Mouse (Mus musculus) midbrain, embryonic 10.5 days (tissue): ENCODE measurements at regions not wholly inside any gene's neighbourhood (a gene's known extent, or its start where the extent isn't known, plus 50 kb on each side); places are given as distances from the start of the nearest gene placed in this dataset.

ENCODE experiments used
- DNase-seq: peaks from one replicate; pipeline ENCODE4 v3.0.0-alpha.2; 2017; ENCODE audit warnings: low spot score
- H3K27ac ChIP-seq: fragments of 300-500 bp; sonication (generic); replicated peaks from 2 replicates; pipeline ENCODE4 v1.5.1; 2016; ENCODE audit warnings: mild to moderate bottlenecking
- H3K27me3 ChIP-seq: fragments of 300-500 bp; sonication (generic); 2 replicates; pipeline ENCODE4 v1.6.1; 2016; ENCODE audit warnings: low read depth, mild to moderate bottlenecking; ENCODE audit not compliant: poor library complexity, severe bottlenecking
- H3K36me3 ChIP-seq: fragments of 300-500 bp; sonication (generic); 2 replicates; pipeline ENCODE4 v1.6.1; 2016; ENCODE audit warnings: mild to moderate bottlenecking, moderate library complexity
- H3K4me1 ChIP-seq: fragments of 300-500 bp; sonication (generic); 2 replicates; pipeline ENCODE4 v1.6.1; 2016
- H3K4me3 ChIP-seq: fragments of 300-500 bp; sonication (generic); 2 replicates; pipeline ENCODE4 v1.5.1; 2016; ENCODE audit warnings: mild to moderate bottlenecking, moderate library complexity
- H3K9me3 ChIP-seq: fragments of 300-500 bp; sonication (generic); replicated peaks from 2 replicates; pipeline ENCODE4 v1.6.1; 2016; ENCODE audit warnings: mild to moderate bottlenecking
- WGBS: fragments of 180-500 bp; shearing (Covaris S2); methylation state at CpG from one replicate; pipeline ENCODE4 v1.1.7; 2016; 5-methylcytosine and 5-hydroxymethylcytosine counted together

DNA sequence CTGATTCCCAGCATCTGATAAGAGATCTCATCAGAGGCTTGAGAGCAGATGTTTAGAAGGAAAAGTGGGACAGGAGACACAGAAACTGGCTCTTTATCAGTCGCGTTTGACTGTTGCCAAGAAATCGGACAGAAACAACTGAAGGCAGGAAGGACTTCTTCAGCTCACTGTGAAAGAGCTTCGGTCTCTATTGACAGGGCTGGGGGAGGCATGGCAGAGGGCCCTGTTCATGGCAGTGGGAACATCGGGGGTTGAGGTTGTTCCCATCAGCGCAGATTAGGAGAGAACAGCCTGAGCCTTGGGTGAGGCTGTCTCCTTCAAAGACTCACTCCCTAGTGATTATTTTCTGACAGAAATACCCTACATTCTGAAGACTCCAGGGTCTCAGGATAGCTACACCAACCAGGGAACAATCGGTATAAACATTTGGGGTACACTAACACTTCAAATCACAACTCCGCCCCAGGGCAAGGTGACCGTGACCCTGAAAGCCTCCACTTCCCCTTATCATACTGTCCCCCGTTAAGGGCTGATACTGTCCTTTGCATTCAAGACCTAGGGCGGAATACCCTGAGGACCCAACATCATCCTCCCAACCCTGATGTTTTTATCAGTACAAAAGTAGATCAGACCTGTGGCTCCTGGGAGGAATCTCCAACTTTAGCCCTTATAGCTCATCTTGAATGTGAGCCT is 144.8 kb upstream of the Eci2 start:
- WGBS = 88% methylated on average over 11 of the region's 11 CpGs

DNA sequence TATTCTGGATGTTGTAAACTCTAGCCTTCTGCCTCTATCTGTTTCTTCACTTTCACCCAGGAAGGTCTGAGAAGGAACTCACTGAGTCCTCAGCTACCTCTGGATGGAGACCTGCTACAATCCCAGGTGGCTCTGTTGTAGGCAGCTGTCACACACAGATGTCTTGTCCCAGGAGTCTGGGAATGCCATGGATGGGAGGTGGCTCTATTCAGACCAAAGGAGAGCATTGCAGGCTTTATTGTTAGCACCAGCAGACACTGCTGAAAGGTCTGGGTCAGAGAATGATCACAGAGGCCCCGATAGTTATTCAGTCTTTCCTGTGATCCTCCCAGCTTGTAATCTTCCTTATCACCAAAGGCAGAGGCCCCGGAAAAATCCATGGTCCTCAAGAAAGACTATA is 146.6 kb upstream of the Eci2 start:
- WGBS = 24% methylated on average over 2 of the region's 2 CpGs

More for the DNA sequence above, 144.8 kb upstream of the Eci2 start:
- Histone ChIP-seq H3K4me1 (peaks cover 13% of the 10 kb centered on the region), H3K36me3 (no peaks in the 10 kb centered on the region), H3K27ac (no peak overlapping the region), H3K4me3 (no peak overlapping the region), H3K27me3 (no peaks in the 10 kb centered on the region), H3K9me3 (no peaks in the 10 kb centered on the region)
- DNase-seq = no peak

DNA sequence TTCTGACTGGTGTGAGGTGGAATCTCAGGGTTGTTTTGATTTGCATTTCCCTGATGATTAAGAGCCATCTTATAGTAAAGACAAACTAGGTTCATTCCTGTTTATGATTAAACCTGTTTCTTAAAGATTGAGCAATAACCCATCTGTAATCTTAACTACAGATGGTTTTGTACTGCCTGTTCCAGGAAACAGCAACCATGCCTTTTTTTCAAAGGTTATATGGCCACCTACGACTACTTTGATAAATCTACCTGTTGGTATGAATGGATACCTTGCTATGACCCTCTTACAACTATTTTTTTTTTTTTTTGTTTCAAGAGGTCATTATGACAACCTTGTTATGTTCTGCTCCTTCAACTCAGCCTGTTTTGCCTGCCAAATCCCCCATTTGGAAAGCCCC is 148.7 kb upstream of the Eci2 start:
- no peak overlapping the region for H3K27ac ChIP-seq
- no peaks in the 10 kb centered on the region for H3K9me3 ChIP-seq
- H3K36me3 ChIP-seq = no peaks in the 10 kb centered on the region
- H3K27me3 ChIP-seq = no peaks in the 10 kb centered on the region
- DNase-seq = no peak
- H3K4me1 ChIP-seq = peaks cover 13% of the 10 kb centered on the region
- H3K4me3 ChIP-seq = no peak overlapping the region
- WGBS = 88% methylated on average over 1 of the region's 1 CpGs

More for the DNA sequence above, 146.6 kb upstream of the Eci2 start:
- Histone ChIP-seq H3K27me3 (no peaks in the 10 kb centered on the region), H3K4me1 (peaks cover 13% of the 10 kb centered on the region), H3K9me3 (no peaks in the 10 kb centered on the region), H3K36me3 (no peaks in the 10 kb centered on the region), H3K27ac (no peak overlapping the region), H3K4me3 (no peak overlapping the region)
- DNase-seq = no peak

DNA sequence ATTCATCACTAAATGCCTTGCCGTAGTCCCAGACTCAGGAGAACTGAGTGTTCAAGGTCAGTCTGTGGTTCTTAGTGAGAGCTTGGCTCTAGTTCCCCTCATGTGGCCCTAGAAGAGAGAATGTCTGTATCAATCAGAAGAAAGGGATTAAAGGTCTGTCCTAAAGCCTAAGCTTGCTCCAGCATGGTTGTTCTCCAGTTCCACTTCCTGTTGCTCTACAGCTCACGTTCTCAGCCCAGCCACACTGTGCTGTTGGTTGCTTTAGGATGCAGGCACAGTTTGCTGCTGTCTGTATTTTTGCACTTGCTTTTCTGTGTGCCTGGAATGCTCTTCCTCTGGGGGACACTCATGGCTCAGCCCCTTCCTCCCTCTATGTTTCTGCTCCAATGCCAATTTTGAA is 150.4 kb upstream of the Eci2 start:
- H3K27me3 ChIP-seq = no peaks in the 10 kb centered on the region
- H3K27ac ChIP-seq = no peak overlapping the region
- no peak for DNase-seq
- H3K4me3 ChIP-seq = no peak overlapping the region
- H3K4me1 ChIP-seq = peaks cover 13% of the 10 kb centered on the region
- WGBS = 69% methylated on average over 2 of the region's 2 CpGs
- no peaks in the 10 kb centered on the region for H3K36me3 ChIP-seq
- H3K9me3 ChIP-seq = no peaks in the 10 kb centered on the region

DNA sequence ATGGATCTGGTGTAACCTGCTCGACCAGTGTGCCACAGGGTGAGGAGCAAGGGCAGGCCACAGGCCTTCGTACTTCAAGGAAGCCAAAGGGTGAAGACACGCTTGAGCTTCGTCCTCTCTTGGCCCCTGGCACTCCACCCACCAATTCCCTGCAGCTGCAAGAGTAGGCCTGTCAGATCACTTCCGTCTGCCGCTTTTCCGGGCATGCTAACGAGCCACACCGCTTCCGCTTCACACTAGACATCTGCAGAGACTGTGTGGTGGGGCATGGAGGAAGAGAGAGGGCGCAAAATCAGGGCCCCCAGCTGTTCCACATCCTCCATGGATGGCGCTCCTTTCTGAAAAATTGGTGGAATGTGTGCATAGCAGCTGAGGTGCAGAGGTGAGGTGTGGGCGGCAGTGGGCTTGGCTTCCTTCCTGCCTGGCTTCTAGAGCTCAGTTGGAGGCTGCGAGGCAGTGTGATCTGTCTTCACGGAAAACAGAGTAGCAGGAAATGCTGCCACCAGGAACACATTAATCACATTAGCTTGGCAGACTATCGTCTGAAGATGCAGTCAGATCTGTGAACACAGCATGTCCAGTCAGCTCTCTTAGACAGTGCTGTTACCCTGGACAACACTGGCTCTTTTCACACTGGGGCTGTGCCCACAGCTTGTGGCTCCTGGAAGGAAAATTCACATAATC is 162.3 kb upstream of the Eci2 start:
- no peaks in the 10 kb centered on the region for H3K36me3 ChIP-seq
- H3K4me1 ChIP-seq = peaks cover 10% of the 10 kb centered on the region
- no peaks in the 10 kb centered on the region for H3K9me3 ChIP-seq
- DNase-seq = peak; percentile 27
- 67% methylated on average over 16 of the region's 16 CpGs for WGBS
- no peaks in the 10 kb centered on the region for H3K27me3 ChIP-seq
- H3K4me3 ChIP-seq = no peak overlapping the region
- H3K27ac ChIP-seq = peak overlapping the region; percentile 20; the same call in 1 of the 2 replicates

DNA sequence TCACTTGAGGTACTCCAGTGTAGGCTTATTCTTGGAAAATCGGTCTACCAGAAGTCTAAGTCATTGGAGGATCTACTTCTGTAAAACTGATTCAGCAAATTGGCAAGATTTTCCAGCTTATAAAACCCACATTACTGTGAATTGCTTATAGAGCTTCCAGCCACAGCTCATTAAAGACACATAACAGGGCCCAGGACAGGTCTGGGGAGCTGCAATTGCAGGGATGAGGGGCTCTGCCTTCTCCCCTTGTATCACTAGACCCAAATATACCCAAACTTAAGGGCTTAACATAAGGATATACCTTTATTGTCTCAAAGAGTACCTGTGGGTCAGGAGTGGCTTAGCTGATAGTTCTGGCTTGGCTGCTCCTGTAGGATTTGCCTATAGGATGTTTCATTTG is 175.2 kb upstream of the Eci2 start:
- Histone ChIP-seq H3K9me3 (no peaks in the 10 kb centered on the region), H3K4me1 (no peaks in the 10 kb centered on the region), H3K27ac (no peak overlapping the region), H3K36me3 (no peaks in the 10 kb centered on the region), H3K27me3 (no peaks in the 10 kb centered on the region), H3K4me3 (no peak overlapping the region)
- 88% methylated on average over 1 of the region's 1 CpGs for WGBS
- DNase-seq = no peak

DNA sequence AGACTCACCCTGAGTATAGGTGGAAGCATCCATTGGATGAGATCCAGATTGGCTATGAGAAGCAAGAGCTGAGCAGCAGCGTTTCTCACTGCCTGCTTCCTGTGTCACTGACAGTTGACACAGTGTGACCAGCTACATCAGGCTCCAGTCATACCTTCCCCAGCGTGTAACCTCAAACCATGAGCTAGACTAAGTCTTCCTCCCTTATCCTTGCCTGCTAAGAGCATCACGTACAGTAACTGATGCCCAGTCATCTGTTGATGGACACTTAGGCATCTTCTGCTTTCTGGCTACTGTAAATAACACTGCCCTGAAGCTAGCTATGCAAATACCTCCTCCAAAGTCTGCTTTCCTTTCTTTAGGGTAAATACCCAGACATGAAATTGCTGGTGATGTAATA is 181.4 kb upstream of the Eci2 start:
- 80% methylated on average over 3 of the region's 3 CpGs for WGBS

DNA sequence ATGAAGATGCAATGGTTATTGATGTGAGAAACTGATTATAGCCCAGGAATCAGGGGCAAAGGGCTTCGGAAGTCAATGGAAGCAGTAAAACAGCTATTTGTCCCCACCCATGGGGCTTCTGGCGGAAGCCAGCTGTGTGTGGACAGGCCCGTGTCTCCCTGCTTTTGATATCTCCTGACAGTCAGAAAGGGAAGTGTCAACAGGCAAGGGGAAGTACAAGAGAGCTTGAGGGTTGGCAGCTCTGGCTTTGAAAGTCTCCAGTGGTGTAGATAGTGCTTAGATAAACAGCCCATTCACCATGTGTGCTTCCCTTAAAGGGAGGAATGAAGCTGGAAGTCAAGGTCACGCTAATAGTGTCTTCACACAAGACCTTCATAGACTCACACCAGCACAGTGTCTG is 182.7 kb upstream of the Eci2 start:
- no peaks in the 10 kb centered on the region for H3K36me3 ChIP-seq
- 84% methylated on average over 4 of the region's 4 CpGs for WGBS
- DNase-seq = no peak

More for the DNA sequence above, 181.4 kb upstream of the Eci2 start:
- Histone ChIP-seq H3K4me1 (no peaks in the 10 kb centered on the region), H3K36me3 (no peaks in the 10 kb centered on the region), H3K27me3 (no peaks in the 10 kb centered on the region), H3K27ac (no peak overlapping the region), H3K9me3 (no peaks in the 10 kb centered on the region), H3K4me3 (no peak overlapping the region)
- DNase-seq = no peak

DNA sequence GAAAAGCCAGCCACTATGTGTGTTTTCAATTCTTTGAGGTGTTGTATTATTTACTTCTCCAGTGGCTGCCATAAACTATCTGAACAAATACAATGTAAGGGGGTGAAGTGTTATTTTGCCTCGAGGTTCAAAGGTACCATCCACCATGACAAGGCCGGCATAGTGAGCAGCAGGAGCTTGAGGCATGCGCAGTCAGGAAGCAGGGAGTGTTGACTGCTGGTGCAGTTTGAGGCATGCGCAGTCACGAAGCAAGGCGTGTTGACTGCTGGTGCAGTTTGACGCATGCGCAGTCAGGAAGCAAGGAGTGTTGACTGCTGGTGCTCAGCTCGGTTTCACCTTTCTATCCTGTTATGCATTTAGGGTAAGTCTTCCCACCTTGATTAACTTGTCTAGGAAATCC is 184.9 kb upstream of the Eci2 start:
- WGBS = 93% methylated on average over 9 of the region's 9 CpGs

More for the DNA sequence above, 182.7 kb upstream of the Eci2 start:
- Histone ChIP-seq H3K9me3 (no peaks in the 10 kb centered on the region), H3K4me3 (no peak overlapping the region), H3K4me1 (no peaks in the 10 kb centered on the region), H3K27ac (no peak overlapping the region), H3K27me3 (no peaks in the 10 kb centered on the region)

DNA sequence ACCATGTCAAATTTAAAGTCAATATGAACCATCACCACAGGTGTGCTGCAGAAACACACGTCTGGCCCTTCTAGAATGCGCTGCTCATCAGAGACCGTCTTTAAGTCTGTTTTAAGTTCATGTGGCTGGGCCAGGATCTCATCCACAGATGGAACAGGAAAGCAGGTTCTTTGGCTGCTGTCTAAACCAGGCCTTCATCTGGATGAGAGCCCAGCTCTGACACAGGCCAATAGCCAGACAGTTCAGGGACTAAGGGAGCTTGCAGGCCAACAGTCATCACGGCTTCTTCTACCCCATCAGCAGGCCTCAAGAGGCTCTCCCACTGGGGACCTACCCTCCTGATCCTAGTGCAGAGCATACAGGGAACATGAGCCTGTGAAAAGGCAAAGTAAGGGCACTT is 185.4 kb upstream of the Eci2 start:
- Histone ChIP-seq H3K36me3 (no peaks in the 10 kb centered on the region), H3K4me3 (no peak overlapping the region), H3K27ac (no peak overlapping the region), H3K9me3 (no peaks in the 10 kb centered on the region), H3K27me3 (no peaks in the 10 kb centered on the region), H3K4me1 (no peaks in the 10 kb centered on the region)
- DNase-seq = no peak
- WGBS = 89% methylated on average over 4 of the region's 4 CpGs

More for the DNA sequence above, 184.9 kb upstream of the Eci2 start:
- no peak overlapping the region for H3K27ac ChIP-seq
- no peaks in the 10 kb centered on the region for H3K27me3 ChIP-seq
- DNase-seq = no peak
- no peaks in the 10 kb centered on the region for H3K9me3 ChIP-seq
- no peaks in the 10 kb centered on the region for H3K36me3 ChIP-seq
- no peaks in the 10 kb centered on the region for H3K4me1 ChIP-seq
- no peak overlapping the region for H3K4me3 ChIP-seq

DNA sequence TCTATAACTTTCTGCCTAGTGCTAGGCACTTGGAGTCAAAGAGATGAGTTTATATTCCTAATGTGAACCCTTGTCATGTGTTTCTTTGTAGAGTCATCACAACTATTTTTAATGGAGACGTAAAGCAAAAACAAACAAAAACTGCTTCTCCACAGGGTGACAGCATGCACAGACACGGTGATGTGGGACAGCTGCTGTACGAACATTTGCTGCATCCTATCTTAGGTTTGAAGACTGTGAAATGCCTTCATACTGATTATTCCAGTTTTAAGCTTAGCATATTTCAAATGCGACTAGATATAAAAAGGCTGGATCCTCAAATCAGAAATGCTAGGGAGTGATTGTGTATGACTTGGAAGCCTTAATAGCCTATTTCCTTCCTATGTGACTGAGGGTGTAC is 187.3 kb upstream of the Eci2 start:
- no peak overlapping the region for H3K4me3 ChIP-seq
- H3K9me3 ChIP-seq = no peaks in the 10 kb centered on the region
- H3K27ac ChIP-seq = no peak overlapping the region
- no peaks in the 10 kb centered on the region for H3K27me3 ChIP-seq
- no peak for DNase-seq
- WGBS = 88% methylated on average over 4 of the region's 4 CpGs
- H3K4me1 ChIP-seq = no peaks in the 10 kb centered on the region
- no peaks in the 10 kb centered on the region for H3K36me3 ChIP-seq

DNA sequence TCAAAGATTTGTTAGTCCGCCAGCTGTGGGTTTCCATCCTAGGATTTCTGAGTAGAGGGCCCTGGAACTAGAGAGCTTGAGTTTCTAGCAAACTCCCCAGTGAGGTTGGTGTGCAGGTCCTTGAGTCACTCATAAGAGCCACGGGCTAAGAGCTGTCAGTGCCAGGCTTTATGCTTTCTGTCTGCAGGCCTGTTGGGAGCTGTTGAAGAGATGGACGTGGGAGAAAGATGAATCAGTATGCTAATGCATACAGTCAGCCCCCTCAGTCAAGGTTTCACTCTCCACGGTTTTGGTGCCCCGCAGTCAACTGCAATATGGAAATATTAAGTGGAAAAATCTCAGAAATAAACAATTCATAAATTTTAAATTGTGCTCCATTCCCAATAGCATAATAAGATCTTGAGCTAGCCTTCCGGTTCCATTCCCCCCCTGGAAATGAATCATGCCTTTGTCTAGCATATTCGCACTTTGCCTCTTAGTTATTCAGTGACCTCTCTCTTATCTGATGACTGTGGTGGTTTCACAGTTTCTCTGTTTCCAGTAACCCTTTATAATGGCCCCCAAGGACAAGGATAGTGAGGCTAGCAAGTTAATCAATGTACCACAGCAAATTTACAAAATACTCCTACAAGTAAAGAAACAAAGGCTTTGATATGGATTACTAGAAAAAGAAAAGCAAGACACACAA is 199.4 kb upstream of the Eci2 start:
- no peak for DNase-seq
- H3K4me3 ChIP-seq = no peak overlapping the region
- H3K4me1 ChIP-seq = no peaks in the 10 kb centered on the region
- WGBS = 92% methylated on average over 7 of the region's 7 CpGs
- no peaks in the 10 kb centered on the region for H3K27me3 ChIP-seq
- H3K36me3 ChIP-seq = no peaks in the 10 kb centered on the region
- H3K9me3 ChIP-seq = no peaks in the 10 kb centered on the region
- no peak overlapping the region for H3K27ac ChIP-seq

DNA sequence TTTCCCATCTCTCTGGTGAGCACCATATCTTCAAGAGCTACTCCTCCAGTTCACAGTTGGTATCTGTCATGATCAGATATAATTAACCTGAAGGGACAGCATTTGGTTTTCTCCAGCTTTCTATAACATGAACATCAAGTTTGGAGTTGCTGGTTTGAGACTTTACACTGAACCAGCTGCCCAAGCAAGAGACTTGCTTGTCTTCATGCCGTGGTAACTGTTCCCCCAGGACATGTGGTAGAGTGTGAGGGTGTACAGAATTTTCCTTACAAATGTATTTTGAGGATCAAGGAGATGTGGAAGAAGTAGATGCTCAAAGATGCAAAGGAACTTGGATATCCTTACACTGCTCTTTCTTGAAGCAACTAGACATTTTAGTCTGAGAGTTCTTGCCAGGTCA is 200.0 kb upstream of the Eci2 start:
- Histone ChIP-seq H3K4me1 (no peaks in the 10 kb centered on the region), H3K9me3 (no peaks in the 10 kb centered on the region), H3K36me3 (no peaks in the 10 kb centered on the region), H3K27me3 (no peaks in the 10 kb centered on the region), H3K4me3 (no peak overlapping the region), H3K27ac (no peak overlapping the region)
- WGBS = 88% methylated on average over 1 of the region's 1 CpGs
- DNase-seq = no peak
